Mouse (Mus musculus): Measurements from ENCODE around the gene Susd3. TPM values are rescaled to one million over a fixed set of nuclear protein-coding genes. Genes with fewer than 3 reads are reported as not detected.

Gene Susd3
- total and polyA plus RNA-seq, 3 experiments, result 0.32 to 1.1 (median 0.63) TPM

GRCm38 (mm10) chr13:49180691-49181090, 67.8 kb downstream of the Susd3 start:
- no peak for DNase-seq
- 59% methylated on average over 1 of the region's 1 CpGs for WGBS
- Histone ChIP-seq H3K4me3 (no peak overlapping the region), H3K4me1 (ENCODE audit: control insufficient read depth, insufficient read depth, low read length) (peaks cover 7% of the 10 kb centered on the region), H3K27ac (no peak overlapping the region), H3K36me3 (ENCODE audit: control insufficient read depth, insufficient read depth, low read length) (no peaks in the 10 kb centered on the region), H3K79me2 (replicated peaks; ENCODE audit: control insufficient read depth, insufficient read depth, low read length) (no peaks in the 10 kb centered on the region), H3K9ac (ENCODE audit: low read depth, low read length) (no peak overlapping the region), H3K27me3 (ENCODE audit: control insufficient read depth, insufficient read depth, low read length) (no peaks in the 10 kb centered on the region)
- intact Hi-C loops (cut with DNase I), result no loop called here
- TF ChIP-seq EP300 (IDR thresholded peaks at IDR 0.05; ENCODE audit: insufficient read depth, low read depth, low read length), result no peak
- no peak for TF ChIP-seq CTCF (IDR thresholded peaks at IDR 0.05)
- TF ChIP-seq POLR2A (IDR thresholded peaks at IDR 0.05; ENCODE audit: insufficient read depth, low read depth, low read length), result no peak

Other genes with a start within 250 kb of the Susd3 start
- 10 to 100 TPM; 66.7 to 79.4 TPM for gene Wnk2, start 100.7 kb downstream of the Susd3 start, total RNA-seq (2021)
- gene Wnk2, start 100.7 kb downstream of the Susd3 start, polyA plus RNA-seq (2012; rRNA removed), result 28.7 and 30.9 TPM in 2 replicates
- 100 to 1,000 TPM; 108 to 152 TPM for gene Ninj1, start 61.2 kb downstream of the Susd3 start, total RNA-seq (2021)
- 157 and 220 TPM in 2 replicates for gene Ninj1, start 61.2 kb downstream of the Susd3 start, polyA plus RNA-seq (2012; rRNA removed)
- gene Card19, start 32.7 kb downstream of the Susd3 start, total RNA-seq (2021), result 100 to 1,000 TPM; 138 to 184 TPM
- gene Card19, start 32.7 kb downstream of the Susd3 start, polyA plus RNA-seq (2012; rRNA removed), result 179 and 234 TPM in 2 replicates
- 1 to 10 TPM in 1 of 2 experiments, under 1 TPM in 1; 0.96 to 1.0 TPM for gene Fgd3, start 71.6 kb upstream of the Susd3 start, total RNA-seq (2021)
- 0.96 and 0.97 TPM in 2 replicates for gene Fgd3, start 71.6 kb upstream of the Susd3 start, polyA plus RNA-seq (2012; rRNA removed)
- gene Bicd2, start 92.9 kb upstream of the Susd3 start, total RNA-seq (2021), result 10 to 100 TPM; 72.4 to 77.6 TPM
- 44.5 and 64.2 TPM in 2 replicates for gene Bicd2, start 92.9 kb upstream of the Susd3 start, polyA plus RNA-seq (2012; rRNA removed)
- 1 to 10 TPM; 6.7 to 7.3 TPM for gene Ippk, start 172.5 kb upstream of the Susd3 start, total RNA-seq (2021)
- gene Ippk, start 172.5 kb upstream of the Susd3 start, polyA plus RNA-seq (2012; rRNA removed), result 4.3 and 6.9 TPM in 2 replicates
- gene Tes3-ps, start 244.6 kb upstream of the Susd3 start, total RNA-seq (2021), result 1 to 10 TPM in 1 of 2 experiments, under 1 TPM in 1; 0.99 to 1.4 TPM
- gene Tes3-ps, start 244.6 kb upstream of the Susd3 start, polyA plus RNA-seq (2012; rRNA removed), result 0.08 and 0.09 TPM in 2 replicates